In the genomic region with DNA sequence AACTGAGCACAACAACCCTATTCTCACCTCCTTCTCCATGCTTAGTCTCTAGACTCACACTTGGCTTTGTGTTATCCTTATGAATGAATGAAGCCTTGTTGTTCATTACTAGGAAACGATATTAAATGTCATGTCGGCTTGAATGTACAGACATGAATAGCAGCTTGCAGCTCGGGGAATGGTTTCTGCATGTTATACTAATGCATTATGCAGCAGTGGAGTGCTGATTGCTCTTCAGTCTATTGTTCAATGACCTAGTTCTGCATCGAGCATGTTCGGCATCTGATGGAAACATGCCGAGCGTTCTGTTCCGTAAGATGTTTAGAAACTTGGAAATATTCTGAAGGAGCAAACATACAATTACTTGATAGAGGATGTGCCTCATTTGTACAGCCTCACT, we compare ENCODE assay signal across 17 mouse cellular contexts.
DNase-seq lines count a peak whose midpoint lies in the region; ATAC-seq and TF ChIP-seq lines count a peak whose summit lies in the region.
"Had no signal": no experiment of that assay in that cellular context is flagged by ENCODE, and none has a peak within 500 bp of the region (broad histone marks: within the 10 kb centered on the region; RNA-seq: fewer than 3 reads in every experiment).

No protein-coding gene starts in this region.

- DNase-seq in layer of hippocampus, adult 2 months (ENCODE audit: low spot score in 2 of 2), result no peak
- no peak for DNase-seq in layer of hippocampus, postnatal 10 days (ENCODE audit: low spot score in 2 of 2)
- peak; percentile 43 for DNase-seq in hindbrain, postnatal 0 days (ENCODE audit: low spot score)
- peak; percentile 83 for DNase-seq in retina, postnatal 1 day
- no peak for DNase-seq in lung, postnatal 10 days
- no peak for DNase-seq in spleen, postnatal 10 days (ENCODE audit: low spot score in 2 of 2)
- DNase-seq: adrenal gland, adult 2 months; cerebellum, adult 8-10 months; kidney, adult 18-20 months; liver; right cerebral cortex, postnatal 25 days; thymus, postnatal 14 days had no signal

- H3K4me3 ChIP-seq in layer of hippocampus, adult 2 months, result no peak overlapping the region
- H3K4me3 ChIP-seq in forebrain, embryonic 16.5 days (replicated peaks; ENCODE audit: low read length), result peak overlapping the region; percentile 5; the same call in 1 of the 2 replicates
- no peak overlapping the region for H3K4me3 ChIP-seq in hindbrain, postnatal 0 days (ENCODE audit: low read length)
- H3K4me3 ChIP-seq: embryonic facial prominence, embryonic 13.5 days; neural tube, embryonic 13.5 days had no signal

- no peak for TF ChIP-seq CTCF in layer of hippocampus, adult 2 months (conservative IDR thresholded peaks at IDR 0.05)
- TF ChIP-seq CTCF in hindbrain, postnatal 0 days (IDR thresholded peaks at IDR 0.05; ENCODE audit: low read depth), result no peak

- no peak overlapping the region for H3K9ac ChIP-seq in forebrain, embryonic 16.5 days (replicated peaks; ENCODE audit: low read depth, low read length)
- no peak overlapping the region for H3K9ac ChIP-seq in hindbrain, postnatal 0 days (replicated peaks; ENCODE audit: low read length)
- H3K9ac ChIP-seq: embryonic facial prominence, embryonic 13.5 days; neural tube, embryonic 13.5 days had no signal

- peaks cover 13% of the 10 kb centered on the region for H3K4me1 ChIP-seq in forebrain, embryonic 16.5 days (replicated peaks; ENCODE audit: control insufficient read depth, insufficient read depth, low read length)
- peaks cover 19% of the 10 kb centered on the region for H3K4me1 ChIP-seq in hindbrain, postnatal 0 days (ENCODE audit: insufficient read depth, low read length)

- ATAC-seq in forebrain, embryonic 16.5 days, result 0 out of 2 replicates have a peak, but pooled peaks have one; percentile 59
- ATAC-seq in hindbrain, postnatal 0 days, result peak; percentile 49; the same call in 1 of the 2 replicates
- ATAC-seq: lung, postnatal 0 days had no signal

- peak overlapping the region; percentile 32 for H3K4me2 ChIP-seq in forebrain, embryonic 16.5 days (ENCODE audit: low read length)
- peak overlapping the region; percentile 33 for H3K4me2 ChIP-seq in hindbrain, postnatal 0 days (ENCODE audit: low read depth, low read length)
- H3K4me2 ChIP-seq: embryonic facial prominence, embryonic 13.5 days; neural tube, embryonic 13.5 days had no signal

- no peaks in the 10 kb centered on the region for H3K27me3 ChIP-seq in forebrain, embryonic 16.5 days (replicated peaks; ENCODE audit: control insufficient read depth, insufficient read depth, low read length)
- no peaks in the 10 kb centered on the region for H3K27me3 ChIP-seq in hindbrain, postnatal 0 days (ENCODE audit: insufficient read depth, low read length)
- H3K27me3 ChIP-seq: neural tube, embryonic 13.5 days had no signal

- H3K27ac ChIP-seq in layer of hippocampus, adult 2 months, result 0 out of 2 replicates have a peak overlapping the region, but pooled peaks have one; percentile 18
- H3K27ac ChIP-seq in forebrain, embryonic 16.5 days (ENCODE audit: low read length), result no peak overlapping the region
- no peak overlapping the region for H3K27ac ChIP-seq in hindbrain, postnatal 0 days
- H3K27ac ChIP-seq: embryonic facial prominence, embryonic 13.5 days; kidney, postnatal 0 days; neural tube, embryonic 13.5 days had no signal

- WGBS in forebrain, embryonic 16.5 days, result 27% methylated on average over 8 of the region's 8 CpGs
- WGBS in hindbrain, postnatal 0 days, result 24% methylated on average over 8 of the region's 8 CpGs

- no peaks in the 10 kb centered on the region for H3K9me3 ChIP-seq in forebrain, embryonic 16.5 days (ENCODE audit: control insufficient read depth, low read length)
- no peaks in the 10 kb centered on the region for H3K9me3 ChIP-seq in hindbrain, postnatal 0 days (ENCODE audit: low read length)
- H3K9me3 ChIP-seq: embryonic facial prominence, embryonic 13.5 days; neural tube, embryonic 13.5 days had no signal

- no peaks in the 10 kb centered on the region for H3K36me3 ChIP-seq in forebrain, embryonic 16.5 days (ENCODE audit: control insufficient read depth, insufficient read depth)
- no peaks in the 10 kb centered on the region for H3K36me3 ChIP-seq in hindbrain, postnatal 0 days (ENCODE audit: insufficient read depth, low read length)
- H3K36me3 ChIP-seq: embryonic facial prominence, embryonic 13.5 days; neural tube, embryonic 13.5 days had no signal

Comparison
In these comparisons a context has a peak if more than half of its experiments do, and no peak if none do; other contexts are left out.
1. DNase-seq: peak in hindbrain, postnatal 0 days (single experiment) and retina, postnatal 1 day (single experiment); none in layer of hippocampus, adult 2 months (0 of 2), layer of hippocampus, postnatal 10 days (0 of 2), lung, postnatal 10 days (single experiment) and spleen, postnatal 10 days (0 of 2).